Mouse (Mus musculus): ENCODE measurements around the gene Rps6kc1. TPM values are rescaled to one million over a fixed set of nuclear protein-coding genes. Genes with fewer than 3 reads are reported as not detected.

The Rps6kc1 gene
- polyA plus RNA-seq, 1 experiment = 21.3 TPM

DNA sequence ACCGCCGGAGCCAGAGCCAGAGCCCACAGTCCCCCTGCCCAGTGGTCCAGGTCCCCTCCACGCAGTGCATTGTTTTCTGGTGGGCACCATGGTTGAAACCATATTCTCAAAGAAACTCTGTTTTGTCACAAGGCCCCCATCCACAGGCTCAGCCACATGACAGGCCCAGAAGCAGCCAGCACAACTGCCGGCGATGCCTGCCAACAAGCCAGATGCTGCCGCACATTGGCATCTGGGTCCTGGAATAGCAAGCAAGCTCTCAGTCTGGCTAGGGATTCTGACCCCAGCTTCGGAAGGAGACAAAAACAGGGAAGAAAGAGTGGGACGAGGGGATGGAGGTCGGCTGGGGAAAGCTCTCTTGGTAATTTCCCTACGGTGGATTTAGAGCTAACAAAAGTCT is 147.8 kb downstream of the Rps6kc1 start:
- Histone ChIP-seq H3K4me3 (ENCODE audit: low read depth, low read length) (no peak overlapping the region), H3K36me3 (ENCODE audit: control insufficient read depth, insufficient read depth, low read length, poor library complexity, severe bottlenecking) (no peaks in the 10 kb centered on the region), H3K9ac (ENCODE audit: low read depth, poor library complexity, severe bottlenecking) (no peak overlapping the region), H3K4me1 (ENCODE audit: control insufficient read depth, insufficient read depth, low read length) (no peaks in the 10 kb centered on the region), H3K27me3 (ENCODE audit: control insufficient read depth, insufficient read depth, low read length, poor library complexity, severe bottlenecking) (no peaks in the 10 kb centered on the region), H3K27ac (ENCODE audit: insufficient read depth, low read length) (no peak overlapping the region), H3K9me3 (replicated peaks; ENCODE audit: control insufficient read depth, insufficient read depth, low read length, poor library complexity, severe bottlenecking) (no peaks in the 10 kb centered on the region)
- no peak for TF ChIP-seq CTCF (IDR thresholded peaks at IDR 0.05; ENCODE audit: low read depth, low read length)
- no peak for TF ChIP-seq POLR2A (IDR thresholded peaks at IDR 0.05; ENCODE audit: insufficient read depth, low read length)
- TF ChIP-seq EP300 (IDR thresholded peaks at IDR 0.05; ENCODE audit: insufficient read depth, low read depth, low read length) = no peak

DNA sequence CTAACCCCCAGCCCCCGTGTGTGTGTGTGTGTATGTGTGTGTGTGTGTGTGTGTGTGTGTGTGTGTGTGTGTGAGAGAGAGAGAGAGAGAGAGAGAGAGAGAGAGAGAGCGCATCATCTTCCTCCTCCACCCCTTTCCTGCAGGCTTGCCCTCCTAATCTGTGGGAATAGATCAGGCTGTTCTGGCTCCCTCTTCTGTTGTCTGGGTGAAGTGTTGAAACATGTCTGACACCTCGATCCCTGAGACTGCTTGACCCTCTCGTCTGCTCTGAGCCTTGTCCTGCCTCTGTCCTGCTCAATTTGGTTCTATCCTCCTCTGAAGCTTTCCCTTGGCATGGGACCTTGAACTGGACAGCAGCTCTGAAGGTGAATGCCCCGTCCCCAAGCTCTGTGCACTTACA is 149.8 kb downstream of the Rps6kc1 start:
- H3K9me3 ChIP-seq (replicated peaks; ENCODE audit: control insufficient read depth, insufficient read depth, low read length, poor library complexity, severe bottlenecking) = no peaks in the 10 kb centered on the region
- TF ChIP-seq CTCF (IDR thresholded peaks at IDR 0.05; ENCODE audit: low read depth, low read length) (peak; percentile 8), EP300 (IDR thresholded peaks at IDR 0.05; ENCODE audit: insufficient read depth, low read depth, low read length) (no peak)
- H3K36me3 ChIP-seq (ENCODE audit: control insufficient read depth, insufficient read depth, low read length, poor library complexity, severe bottlenecking) = no peaks in the 10 kb centered on the region
- no peak overlapping the region for H3K4me3 ChIP-seq (ENCODE audit: low read depth, low read length)
- no peaks in the 10 kb centered on the region for H3K27me3 ChIP-seq (ENCODE audit: control insufficient read depth, insufficient read depth, low read length, poor library complexity, severe bottlenecking)
- H3K27ac ChIP-seq (ENCODE audit: insufficient read depth, low read length) = no peak overlapping the region
- H3K9ac ChIP-seq (ENCODE audit: low read depth, poor library complexity, severe bottlenecking) = no peak overlapping the region
- H3K4me1 ChIP-seq (ENCODE audit: control insufficient read depth, insufficient read depth, low read length) = no peaks in the 10 kb centered on the region

DNA sequence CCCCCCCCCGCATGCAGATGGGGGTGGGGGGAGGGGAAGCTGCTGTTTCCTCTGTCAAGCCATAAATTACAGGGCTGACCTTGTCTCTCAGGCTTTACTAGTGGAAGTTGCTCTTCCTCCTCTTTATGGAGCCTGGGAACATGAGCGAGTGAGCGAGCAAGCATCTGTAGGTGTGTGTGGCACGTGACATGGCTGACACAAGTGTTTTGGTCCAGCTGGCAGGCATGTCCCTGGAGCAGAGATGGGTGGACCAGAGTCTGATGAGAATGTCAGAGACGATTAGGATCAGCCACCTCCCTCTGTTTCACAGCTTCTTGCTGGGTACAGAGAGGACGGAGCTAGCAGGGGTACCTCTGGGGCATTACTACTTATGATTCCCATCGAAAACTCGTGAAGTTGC is 153.7 kb downstream of the Rps6kc1 start:
- TF ChIP-seq POLR2A (IDR thresholded peaks at IDR 0.05; ENCODE audit: insufficient read depth, low read length) (no peak), CTCF (IDR thresholded peaks at IDR 0.05; ENCODE audit: low read depth, low read length) (no peak), EP300 (IDR thresholded peaks at IDR 0.05; ENCODE audit: insufficient read depth, low read depth, low read length) (no peak)
- 0 out of 2 replicates have a peak, but pooled peaks cover 1% of the 10 kb centered on the region for H3K9me3 ChIP-seq (replicated peaks; ENCODE audit: control insufficient read depth, insufficient read depth, low read length, poor library complexity, severe bottlenecking)
- no peak overlapping the region for H3K4me3 ChIP-seq (ENCODE audit: low read depth, low read length)
- no peaks in the 10 kb centered on the region for H3K4me1 ChIP-seq (ENCODE audit: control insufficient read depth, insufficient read depth, low read length)
- H3K36me3 ChIP-seq (ENCODE audit: control insufficient read depth, insufficient read depth, low read length, poor library complexity, severe bottlenecking) = no peaks in the 10 kb centered on the region
- no peaks in the 10 kb centered on the region for H3K27me3 ChIP-seq (ENCODE audit: control insufficient read depth, insufficient read depth, low read length, poor library complexity, severe bottlenecking)
- no peak overlapping the region for H3K9ac ChIP-seq (ENCODE audit: low read depth, poor library complexity, severe bottlenecking)
- H3K27ac ChIP-seq (ENCODE audit: insufficient read depth, low read length) = no peak overlapping the region

DNA sequence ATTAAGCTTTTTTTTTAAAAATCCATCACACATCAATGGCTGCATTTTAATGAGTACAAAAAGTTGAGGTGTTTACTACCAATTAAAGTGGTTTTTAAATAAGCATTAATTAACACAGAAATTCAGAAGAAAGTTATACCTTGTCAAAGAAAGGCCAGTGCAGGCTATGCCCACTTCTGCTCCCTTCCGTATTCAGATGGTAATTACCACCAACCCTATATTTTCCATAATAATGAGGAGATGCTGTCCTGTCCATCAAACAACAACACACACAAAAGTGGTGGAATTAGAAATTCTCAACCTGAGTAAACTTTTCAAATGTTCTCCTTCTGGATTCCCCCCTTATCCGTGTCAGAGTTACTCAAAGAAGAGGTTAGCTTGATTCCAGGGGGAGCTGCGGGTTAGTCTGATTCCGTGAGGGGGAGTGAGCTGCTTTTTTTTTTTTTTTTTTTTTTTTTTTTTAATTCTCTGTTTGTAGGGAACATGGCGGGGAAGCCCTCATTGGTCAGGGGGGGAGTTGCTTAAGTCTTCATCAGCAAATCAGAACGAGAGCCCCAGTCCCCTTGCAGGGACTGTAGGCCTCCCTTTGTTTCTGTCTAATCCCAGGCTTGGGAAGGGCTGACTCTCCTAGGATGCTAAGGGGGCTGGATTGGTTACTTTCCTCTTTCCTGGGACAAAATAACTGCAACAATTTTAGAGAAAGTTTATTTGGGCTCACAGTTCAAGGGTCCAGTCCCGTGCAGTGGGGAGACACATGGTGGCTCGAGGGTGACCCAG is 159.6 kb downstream of the Rps6kc1 start:
- no peaks in the 10 kb centered on the region for H3K4me1 ChIP-seq (ENCODE audit: control insufficient read depth, insufficient read depth, low read length)
- no peak overlapping the region for H3K9ac ChIP-seq (ENCODE audit: low read depth, poor library complexity, severe bottlenecking)
- TF ChIP-seq CTCF (IDR thresholded peaks at IDR 0.05; ENCODE audit: low read depth, low read length) = no peak
- TF ChIP-seq EP300 (IDR thresholded peaks at IDR 0.05; ENCODE audit: insufficient read depth, low read depth, low read length) = no peak
- no peak for TF ChIP-seq POLR2A (IDR thresholded peaks at IDR 0.05; ENCODE audit: insufficient read depth, low read length)
- H3K36me3 ChIP-seq (ENCODE audit: control insufficient read depth, insufficient read depth, low read length, poor library complexity, severe bottlenecking) = no peaks in the 10 kb centered on the region
- H3K27ac ChIP-seq (ENCODE audit: insufficient read depth, low read length) = no peak overlapping the region
- no peaks in the 10 kb centered on the region for H3K27me3 ChIP-seq (ENCODE audit: control insufficient read depth, insufficient read depth, low read length, poor library complexity, severe bottlenecking)
- H3K9me3 ChIP-seq (replicated peaks; ENCODE audit: control insufficient read depth, insufficient read depth, low read length, poor library complexity, severe bottlenecking) = peaks cover 6% of the 10 kb centered on the region; the same call in 1 of the 2 replicates
- no peak overlapping the region for H3K4me3 ChIP-seq (ENCODE audit: low read depth, low read length)

DNA sequence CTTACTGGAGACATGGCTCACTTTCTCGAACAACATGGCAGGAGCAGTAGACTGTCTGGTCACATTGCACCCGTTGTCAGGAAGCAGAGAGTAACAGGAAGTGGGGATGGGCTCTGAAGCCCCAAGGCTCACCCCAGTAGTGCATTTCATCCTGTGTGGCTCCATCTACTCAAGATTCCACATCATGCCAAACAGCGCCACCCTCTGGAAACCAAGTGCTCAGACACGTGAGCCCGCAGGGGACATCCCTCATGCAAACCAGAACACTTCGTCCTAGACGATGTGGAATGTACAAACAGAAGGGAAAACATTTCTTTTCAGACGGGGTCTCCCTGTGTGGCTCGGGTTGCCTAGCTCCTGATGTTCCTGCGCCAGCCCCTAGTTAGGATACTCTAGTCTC is 162.6 kb downstream of the Rps6kc1 start:
- H3K9ac ChIP-seq (ENCODE audit: low read depth, poor library complexity, severe bottlenecking) = no peak overlapping the region
- H3K4me1 ChIP-seq (ENCODE audit: control insufficient read depth, insufficient read depth, low read length) = no peaks in the 10 kb centered on the region
- no peak overlapping the region for H3K27ac ChIP-seq (ENCODE audit: insufficient read depth, low read length)
- no peaks in the 10 kb centered on the region for H3K27me3 ChIP-seq (ENCODE audit: control insufficient read depth, insufficient read depth, low read length, poor library complexity, severe bottlenecking)
- no peak overlapping the region for H3K4me3 ChIP-seq (ENCODE audit: low read depth, low read length)
- no peak for TF ChIP-seq EP300 (IDR thresholded peaks at IDR 0.05; ENCODE audit: insufficient read depth, low read depth, low read length)
- peak; percentile 46 for TF ChIP-seq CTCF (IDR thresholded peaks at IDR 0.05; ENCODE audit: low read depth, low read length)
- no peak for TF ChIP-seq POLR2A (IDR thresholded peaks at IDR 0.05; ENCODE audit: insufficient read depth, low read length)
- H3K36me3 ChIP-seq (ENCODE audit: control insufficient read depth, insufficient read depth, low read length, poor library complexity, severe bottlenecking) = no peaks in the 10 kb centered on the region
- peaks cover 6% of the 10 kb centered on the region; the same call in 1 of the 2 replicates for H3K9me3 ChIP-seq (replicated peaks; ENCODE audit: control insufficient read depth, insufficient read depth, low read length, poor library complexity, severe bottlenecking)

DNA sequence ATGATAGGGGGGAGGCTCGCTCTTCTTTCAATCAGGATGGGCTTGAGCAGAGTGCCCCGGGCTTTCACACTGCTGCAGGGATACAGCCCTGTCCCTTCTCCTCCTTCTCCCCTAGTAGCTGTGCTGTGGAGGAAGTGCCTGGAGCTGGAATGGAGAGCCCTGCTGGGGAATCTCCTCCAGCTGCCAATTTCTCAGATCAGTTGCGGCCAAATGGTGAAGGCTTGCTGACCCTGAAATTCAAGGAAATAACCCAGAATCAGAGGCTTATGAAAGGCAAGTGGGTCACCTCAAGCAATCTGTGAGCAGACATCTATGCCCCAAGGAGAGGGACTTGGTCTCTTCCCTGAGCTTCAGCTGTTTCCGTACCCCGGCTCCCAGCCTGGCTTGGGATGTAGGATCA is 170.1 kb downstream of the Rps6kc1 start:
- TF ChIP-seq POLR2A (IDR thresholded peaks at IDR 0.05; ENCODE audit: insufficient read depth, low read length) (no peak), CTCF (IDR thresholded peaks at IDR 0.05; ENCODE audit: low read depth, low read length) (no peak), EP300 (IDR thresholded peaks at IDR 0.05; ENCODE audit: insufficient read depth, low read depth, low read length) (no peak)

More for the DNA sequence above, 170.1 kb downstream of the Rps6kc1 start:
- H3K4me3 ChIP-seq (ENCODE audit: low read depth, low read length) = no peak overlapping the region
- H3K27me3 ChIP-seq (ENCODE audit: control insufficient read depth, insufficient read depth, low read length, poor library complexity, severe bottlenecking) = no peaks in the 10 kb centered on the region; the same call in 1 of the 2 replicates
- H3K4me1 ChIP-seq (ENCODE audit: control insufficient read depth, insufficient read depth, low read length) = no peaks in the 10 kb centered on the region
- H3K36me3 ChIP-seq (ENCODE audit: control insufficient read depth, insufficient read depth, low read length, poor library complexity, severe bottlenecking) = no peaks in the 10 kb centered on the region
- no peak overlapping the region for H3K9ac ChIP-seq (ENCODE audit: low read depth, poor library complexity, severe bottlenecking)
- H3K27ac ChIP-seq (ENCODE audit: insufficient read depth, low read length) = no peak overlapping the region
- H3K9me3 ChIP-seq (replicated peaks; ENCODE audit: control insufficient read depth, insufficient read depth, low read length, poor library complexity, severe bottlenecking) = no peaks in the 10 kb centered on the region
